Mouse (Mus musculus): ENCODE data around the gene Acad8. TPM values are rescaled to one million over a fixed set of nuclear protein-coding genes. Genes with fewer than 3 reads are reported as not detected.
A peak's percentile ranks its signal among the peaks of the same experiment; 100 is the strongest.

The Acad8 gene
- polyA plus RNA-seq, 1 experiment from 2014 or later = 46.1 TPM

DNA sequence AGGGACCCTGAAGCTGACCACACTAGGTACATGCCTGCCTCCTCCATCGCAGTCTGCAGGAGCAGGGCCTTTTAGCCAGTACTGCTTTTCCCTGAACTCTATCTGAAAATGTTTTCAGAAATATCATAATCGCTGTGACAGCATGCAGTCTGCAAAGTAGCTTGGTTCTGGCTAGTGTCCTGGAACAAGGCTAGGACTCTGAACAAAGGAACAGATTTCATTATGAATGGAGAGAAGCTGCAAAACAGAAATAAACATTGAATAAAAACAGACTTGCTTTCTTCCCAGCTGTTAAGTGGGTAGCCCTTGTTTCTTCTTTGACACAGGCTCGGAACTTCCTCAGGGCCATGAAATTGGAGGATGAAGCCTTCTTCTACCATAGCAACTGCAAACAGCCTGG lies 5.9 kb upstream of the Acad8 start:
- 91% methylated on average over 3 of the region's 3 CpGs for WGBS
- Histone ChIP-seq H3K9me3 (replicated peaks) (no peaks in the 10 kb centered on the region), H3K36me3 (peaks cover 82% of the 10 kb centered on the region), H3K27me3 (ENCODE audit: low read depth, poor library complexity, severe bottlenecking) (no peaks in the 10 kb centered on the region), H3K4me3 (no peak overlapping the region), H3K4me1 (peaks cover 14% of the 10 kb centered on the region), H3K27ac (replicated peaks) (no peak overlapping the region)
- DNase-seq (ENCODE audit: low spot score) = no peak

DNA sequence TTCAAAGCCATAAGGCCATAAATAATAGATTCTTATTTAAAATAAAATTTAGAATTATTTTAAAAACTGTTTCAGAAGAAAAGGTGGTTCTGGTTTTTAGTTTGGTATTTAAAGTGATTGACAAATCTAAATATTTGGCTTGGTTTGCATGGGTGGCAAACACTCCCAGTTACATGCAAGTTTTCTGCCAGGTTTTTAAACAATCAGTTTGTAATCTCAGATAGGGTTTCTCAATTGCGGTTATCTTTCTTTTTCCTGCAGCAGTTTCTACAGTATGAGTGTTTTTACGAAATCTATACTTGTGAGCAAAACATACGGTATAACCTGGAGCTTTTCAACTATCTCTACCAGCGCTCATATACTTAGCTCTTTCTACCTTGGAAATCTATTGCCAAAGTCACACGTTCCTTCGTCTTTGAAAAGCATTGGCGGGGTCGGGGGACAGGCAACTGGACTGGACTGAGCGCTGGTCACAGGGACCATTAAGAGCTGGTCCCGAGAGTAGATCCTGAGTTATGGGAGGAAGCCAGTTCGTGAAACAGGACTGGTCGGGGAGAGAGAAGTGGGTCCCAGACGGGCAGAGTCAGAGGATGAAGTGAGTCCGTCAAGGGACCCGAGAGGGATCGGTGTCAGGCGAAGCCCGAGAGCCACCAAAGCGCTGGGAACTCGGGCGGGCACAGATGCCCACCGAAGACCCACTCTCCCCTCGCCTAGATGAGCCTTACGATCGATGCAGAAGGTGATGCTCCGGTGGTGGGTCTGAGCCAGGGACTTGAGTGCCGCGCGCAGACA lies 501 bp downstream of the Acad8 start:
- Histone ChIP-seq H3K27ac (replicated peaks) (peak overlapping the region; percentile 90), H3K4me1 (peaks cover 28% of the 10 kb centered on the region), H3K27me3 (ENCODE audit: low read depth, poor library complexity, severe bottlenecking) (no peaks in the 10 kb centered on the region), H3K4me3 (peak overlapping the region; percentile 72), H3K36me3 (peaks cover 21% of the 10 kb centered on the region), H3K9me3 (replicated peaks) (no peaks in the 10 kb centered on the region)
- 4% methylated on average over 29 of the region's 29 CpGs for WGBS
- DNase-seq (ENCODE audit: low spot score) = no peak

GRCm38 (mm10) chr9:26997501-26997900 lies 1.9 kb downstream of the Acad8 start:
- 91% methylated on average over 2 of the region's 2 CpGs for WGBS
- DNase-seq (ENCODE audit: low spot score) = no peak
- peaks cover 28% of the 10 kb centered on the region for H3K4me1 ChIP-seq
- H3K27ac ChIP-seq (replicated peaks) = no peak overlapping the region
- peaks cover 7% of the 10 kb centered on the region for H3K36me3 ChIP-seq
- H3K27me3 ChIP-seq (ENCODE audit: low read depth, poor library complexity, severe bottlenecking) = no peaks in the 10 kb centered on the region
- H3K9me3 ChIP-seq (replicated peaks) = no peaks in the 10 kb centered on the region
- H3K4me3 ChIP-seq = no peak overlapping the region

DNA sequence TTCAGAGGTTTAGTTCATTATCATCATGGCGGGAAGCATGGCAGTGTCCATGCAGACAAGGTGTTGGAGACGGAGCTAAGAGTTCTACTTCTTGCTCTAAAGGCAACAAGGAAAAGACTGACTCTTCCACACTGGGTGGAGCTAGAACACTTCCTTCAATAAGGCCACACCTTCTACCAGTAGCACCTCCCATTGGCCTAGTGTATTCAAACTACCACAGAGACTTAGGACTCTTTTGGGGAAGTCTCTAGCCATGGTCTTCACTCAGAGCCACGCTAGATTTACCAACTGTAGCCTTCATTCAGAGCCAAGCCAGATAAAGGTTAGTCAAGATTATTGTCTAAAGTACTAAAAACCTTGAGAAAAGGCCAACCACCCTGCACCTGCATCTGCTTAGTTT lies 2.3 kb downstream of the Acad8 start:
- Histone ChIP-seq H3K4me3 (no peak overlapping the region), H3K36me3 (peaks cover 7% of the 10 kb centered on the region), H3K9me3 (replicated peaks) (no peaks in the 10 kb centered on the region), H3K4me1 (peaks cover 28% of the 10 kb centered on the region), H3K27me3 (ENCODE audit: low read depth, poor library complexity, severe bottlenecking) (no peaks in the 10 kb centered on the region), H3K27ac (replicated peaks) (no peak overlapping the region)
- 91% methylated on average over 3 of the region's 3 CpGs for WGBS
- DNase-seq (ENCODE audit: low spot score) = no peak

GRCm38 (mm10) chr9:26993900-26994299 lies 5.5 kb downstream of the Acad8 start:
- Histone ChIP-seq H3K27ac (replicated peaks) (no peak overlapping the region), H3K9me3 (replicated peaks) (no peaks in the 10 kb centered on the region)
- WGBS = 77% methylated on average over 3 of the region's 3 CpGs

DNA sequence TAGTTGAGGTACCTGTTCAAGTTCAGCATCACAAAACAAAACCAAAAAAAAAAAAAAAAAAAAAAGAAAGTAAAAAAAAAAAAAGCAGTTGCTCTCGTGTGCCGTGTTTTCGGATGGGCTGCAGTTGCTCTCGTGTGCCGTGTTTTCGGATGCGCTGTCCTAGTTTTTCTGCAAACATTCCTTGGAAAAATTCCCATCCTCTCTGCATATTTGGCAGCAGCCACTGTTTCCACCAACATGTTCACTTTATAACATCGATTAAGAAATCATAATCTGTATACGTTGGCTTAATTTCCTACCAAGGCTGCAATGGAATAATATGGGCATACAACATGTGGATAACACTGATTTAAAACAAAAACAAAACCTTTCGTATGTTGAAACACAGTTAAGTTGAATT lies 6.2 kb downstream of the Acad8 start:
- Histone ChIP-seq H3K27ac (replicated peaks) (no peak overlapping the region), H3K27me3 (ENCODE audit: low read depth, poor library complexity, severe bottlenecking) (no peaks in the 10 kb centered on the region), H3K4me3 (no peak overlapping the region), H3K4me1 (peaks cover 3% of the 10 kb centered on the region), H3K36me3 (peaks cover 46% of the 10 kb centered on the region), H3K9me3 (replicated peaks) (no peaks in the 10 kb centered on the region)
- DNase-seq (ENCODE audit: low spot score) = no peak
- WGBS = 95% methylated on average over 10 of the region's 10 CpGs

More at GRCm38 (mm10) chr9:26993900-26994299, 5.5 kb downstream of the Acad8 start:
- Histone ChIP-seq H3K27me3 (ENCODE audit: low read depth, poor library complexity, severe bottlenecking) (no peaks in the 10 kb centered on the region), H3K4me3 (no peak overlapping the region), H3K36me3 (peaks cover 38% of the 10 kb centered on the region), H3K4me1 (peaks cover 10% of the 10 kb centered on the region)
- no peak for DNase-seq (ENCODE audit: low spot score)

GRCm38 (mm10) chr9:26990181-26990580 lies 9.2 kb downstream of the Acad8 start:
- Histone ChIP-seq H3K36me3 (peaks cover 72% of the 10 kb centered on the region), H3K27me3 (ENCODE audit: low read depth, poor library complexity, severe bottlenecking) (no peaks in the 10 kb centered on the region), H3K4me3 (no peak overlapping the region), H3K9me3 (replicated peaks) (no peaks in the 10 kb centered on the region), H3K27ac (replicated peaks) (no peak overlapping the region), H3K4me1 (no peaks in the 10 kb centered on the region)
- DNase-seq (ENCODE audit: low spot score) = no peak
- WGBS = 96% methylated on average over 4 of the region's 4 CpGs

DNA sequence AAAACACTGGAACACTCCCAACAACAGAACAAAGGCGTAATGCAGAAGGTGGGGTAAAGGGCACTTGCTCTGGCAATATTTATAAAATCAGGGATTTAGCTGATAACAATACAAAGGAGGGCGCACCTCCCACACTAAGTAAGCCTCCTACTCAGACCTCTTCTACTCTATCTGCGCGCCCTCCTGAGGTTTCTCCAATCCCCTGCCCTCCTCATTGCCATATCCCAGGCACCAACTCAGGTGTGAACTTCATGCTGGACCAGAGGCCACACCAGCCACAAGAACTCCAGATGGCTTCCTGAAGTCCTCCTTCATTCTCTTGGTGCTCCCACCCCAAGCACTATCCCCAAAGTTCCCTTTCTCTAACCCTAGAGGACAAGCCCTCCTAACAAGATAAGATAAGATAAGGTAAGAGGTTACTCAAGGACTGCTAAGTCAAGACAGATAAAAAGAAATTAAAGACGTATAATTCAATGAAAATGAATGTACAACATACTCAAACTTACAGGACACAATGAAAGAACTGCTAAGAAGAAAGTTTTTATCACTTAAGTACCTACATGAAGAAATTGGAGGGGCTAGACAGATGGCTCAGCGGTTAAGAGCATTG lies 13.6 kb downstream of the Acad8 start:
- no peak for DNase-seq (ENCODE audit: low spot score)
- peaks cover 79% of the 10 kb centered on the region for H3K36me3 ChIP-seq
- no peaks in the 10 kb centered on the region for H3K9me3 ChIP-seq (replicated peaks)
- H3K4me1 ChIP-seq = no peaks in the 10 kb centered on the region
- H3K27ac ChIP-seq (replicated peaks) = no peak overlapping the region
- no peaks in the 10 kb centered on the region for H3K27me3 ChIP-seq (ENCODE audit: low read depth, poor library complexity, severe bottlenecking)
- no peak overlapping the region for H3K4me3 ChIP-seq
- WGBS = 96% methylated on average over 6 of the region's 6 CpGs

DNA sequence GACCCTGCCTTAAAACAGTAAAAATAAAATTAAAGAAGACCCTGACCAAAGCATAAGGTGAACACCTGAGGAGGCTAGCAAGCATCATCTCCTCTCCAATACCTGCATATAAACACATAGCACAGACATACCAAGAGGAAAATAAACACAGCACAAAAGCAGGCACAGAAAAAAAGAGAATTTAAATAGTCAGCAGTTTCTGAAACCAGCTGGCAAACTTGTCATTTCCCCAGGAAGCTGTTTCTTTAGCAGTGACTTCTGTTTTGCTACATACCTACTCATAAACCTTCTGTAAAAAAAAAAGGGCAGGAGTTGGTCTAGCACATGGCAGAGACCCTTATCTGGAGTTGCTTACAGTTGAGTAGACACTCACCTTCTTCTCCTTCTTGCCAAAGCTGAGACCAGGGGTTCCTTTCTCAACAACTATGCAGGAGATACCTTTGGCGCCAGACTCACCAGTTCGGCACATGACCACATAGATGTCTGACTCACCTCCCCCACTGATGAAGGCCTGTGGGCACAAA lies 14.2 kb downstream of the Acad8 start:
- Histone ChIP-seq H3K27me3 (ENCODE audit: low read depth, poor library complexity, severe bottlenecking) (no peaks in the 10 kb centered on the region), H3K36me3 (peaks cover 78% of the 10 kb centered on the region), H3K27ac (replicated peaks) (no peak overlapping the region), H3K4me1 (no peaks in the 10 kb centered on the region), H3K4me3 (no peak overlapping the region), H3K9me3 (replicated peaks) (no peaks in the 10 kb centered on the region)
- no peak for DNase-seq (ENCODE audit: low spot score)
- WGBS = 90% methylated on average over 2 of the region's 2 CpGs

DNA sequence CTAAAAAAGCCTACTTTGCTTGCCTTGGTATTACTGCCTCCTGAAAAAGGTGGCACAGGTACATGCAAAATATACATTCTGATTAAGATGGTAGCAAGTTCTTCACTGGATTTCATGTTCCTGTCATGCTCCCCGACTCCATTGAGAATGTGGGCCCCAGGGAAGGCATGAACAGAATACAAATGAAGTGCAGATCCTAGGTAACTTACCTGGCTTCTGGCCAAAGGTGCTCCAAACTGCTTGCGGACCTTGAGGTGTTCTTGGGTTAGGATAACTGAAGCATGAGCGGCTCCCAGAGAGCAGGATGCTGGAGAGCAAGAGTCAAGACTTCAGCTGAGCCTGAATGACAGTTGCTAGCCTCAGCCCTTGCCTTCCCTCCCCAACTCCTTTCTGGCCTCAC lies 20.6 kb downstream of the Acad8 start:
- Histone ChIP-seq H3K4me1 (no peaks in the 10 kb centered on the region), H3K36me3 (peaks cover 75% of the 10 kb centered on the region)
- 91% methylated on average over 3 of the region's 3 CpGs for WGBS

GRCm38 (mm10) chr9:26977754-26978153 lies 21.6 kb downstream of the Acad8 start:
- H3K27ac ChIP-seq (replicated peaks) = no peak overlapping the region
- H3K27me3 ChIP-seq (ENCODE audit: low read depth, poor library complexity, severe bottlenecking) = no peaks in the 10 kb centered on the region
- no peaks in the 10 kb centered on the region for H3K9me3 ChIP-seq (replicated peaks)
- DNase-seq (ENCODE audit: low spot score) = no peak
- H3K36me3 ChIP-seq = peaks cover 78% of the 10 kb centered on the region
- H3K4me1 ChIP-seq = no peaks in the 10 kb centered on the region
- no peak overlapping the region for H3K4me3 ChIP-seq
- 91% methylated on average over 9 of the region's 9 CpGs for WGBS

More for the DNA sequence above, 20.6 kb downstream of the Acad8 start:
- Histone ChIP-seq H3K27ac (replicated peaks) (no peak overlapping the region), H3K9me3 (replicated peaks) (no peaks in the 10 kb centered on the region), H3K4me3 (no peak overlapping the region), H3K27me3 (ENCODE audit: low read depth, poor library complexity, severe bottlenecking) (no peaks in the 10 kb centered on the region)
- no peak for DNase-seq (ENCODE audit: low spot score)

DNA sequence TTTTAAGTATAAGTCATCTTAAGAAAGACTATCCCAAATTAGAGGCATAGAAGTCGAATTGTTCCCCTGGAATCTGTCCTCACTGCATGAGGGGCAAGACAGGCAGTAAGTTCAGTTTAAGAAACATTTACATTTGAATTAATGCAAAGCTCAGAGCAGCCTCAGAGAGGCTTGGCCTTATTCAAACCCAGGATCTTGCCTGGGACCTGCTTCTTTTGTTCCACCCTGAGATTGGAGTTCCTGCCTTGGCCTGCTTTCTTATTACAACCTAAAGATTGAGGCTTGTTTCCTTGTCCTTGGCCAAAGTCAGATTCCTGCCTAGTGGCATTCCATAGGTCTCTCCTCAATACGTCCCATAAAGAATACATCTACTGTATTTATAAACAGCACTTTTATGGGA lies 51.6 kb downstream of the Acad8 start:
- Histone ChIP-seq H3K27me3 (ENCODE audit: low read depth, poor library complexity, severe bottlenecking) (no peaks in the 10 kb centered on the region), H3K4me3 (no peak overlapping the region), H3K9me3 (replicated peaks) (peaks cover 22% of the 10 kb centered on the region), H3K36me3 (no peaks in the 10 kb centered on the region), H3K27ac (replicated peaks) (no peak overlapping the region), H3K4me1 (no peaks in the 10 kb centered on the region)
- WGBS = 73% methylated on average over 2 of the region's 2 CpGs
- DNase-seq (ENCODE audit: low spot score) = no peak

DNA sequence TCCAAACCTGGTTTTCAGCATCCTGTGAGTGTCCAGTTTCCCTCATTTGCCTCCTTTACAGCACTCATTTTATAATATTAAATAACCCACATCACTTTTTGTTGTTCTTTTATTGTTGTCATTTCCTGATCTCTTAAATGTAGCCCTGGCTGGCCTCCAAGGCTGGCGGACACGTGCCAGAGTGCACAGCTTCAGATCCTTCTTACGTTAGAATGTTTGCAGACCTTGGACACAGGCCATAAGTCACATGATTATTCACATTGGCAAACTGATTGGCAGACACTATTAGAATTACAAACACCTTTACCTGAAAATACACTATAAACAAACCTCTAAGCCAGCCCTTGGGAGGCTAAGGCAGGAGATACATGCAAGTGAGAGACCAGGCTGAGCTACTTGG lies 75.2 kb downstream of the Acad8 start:
- Histone ChIP-seq H3K27ac (replicated peaks) (no peak overlapping the region), H3K9me3 (replicated peaks) (no peaks in the 10 kb centered on the region), H3K4me1 (no peaks in the 10 kb centered on the region), H3K27me3 (ENCODE audit: low read depth, poor library complexity, severe bottlenecking) (no peaks in the 10 kb centered on the region), H3K4me3 (no peak overlapping the region), H3K36me3 (no peaks in the 10 kb centered on the region)
- WGBS = 94% methylated on average over 3 of the region's 3 CpGs
- DNase-seq (ENCODE audit: low spot score) = no peak

All from midbrain, embryonic 10.5 days (tissue).